Mouse (Mus musculus): ENCODE results near the gene Gm36864. TPM values are rescaled to one million over a fixed set of nuclear protein-coding genes. Genes with fewer than 3 reads are reported as not detected.
A peak's percentile ranks its signal among the peaks of the same experiment; 100 is the strongest.
"Not testable (repeated sequence)": the region's sequence is repeated elsewhere in the genome, so short reads cannot be mapped to it uniquely, and the experiment has no call there.

Gm36864 gene
- polyA plus RNA-seq, 1 experiment from 2014 or later: not detected

- not testable (repeated sequence) for DNase-seq (ENCODE audit: low spot score); H3K9ac ChIP-seq (ENCODE audit: low read length); H3K36me3 ChIP-seq (ENCODE audit: control insufficient read depth, insufficient read depth, low read length); H3K4me2 ChIP-seq (ENCODE audit: low read depth, low read length, severe bottlenecking); ATAC-seq (replicated peaks; ENCODE audit: low FRiP score); H3K4me1 ChIP-seq (replicated peaks; ENCODE audit: control insufficient read depth, insufficient read depth, low read length); H3K27me3 ChIP-seq (ENCODE audit: control insufficient read depth, insufficient read depth, low read length); H3K9me3 ChIP-seq (ENCODE audit: control insufficient read depth, low read length); H3K27ac ChIP-seq (ENCODE audit: low read depth, low read length); H3K4me3 ChIP-seq (ENCODE audit: low read depth, low read length)
- 82% methylated on average over 6 of the region's 6 CpGs for WGBS
Measured at GRCm38 (mm10) chr7:44222335-44222734, 13.6 kb upstream of the Gm36864 start.

GRCm38 (mm10) chr7:44225076-44225475 is 10.9 kb upstream of the Gm36864 start, which contains the start of gene Klk1:
Gene Klk1, plus strand, starts transcription at chr7:44225360.
- H3K9ac ChIP-seq (ENCODE audit: low read length): no peak within 1 kb of the TSS
- H3K36me3 ChIP-seq (ENCODE audit: control insufficient read depth, insufficient read depth, low read length): no peaks in the 10 kb centered on the region
- H3K4me3 ChIP-seq (ENCODE audit: low read depth, low read length): no peak within 1 kb of the TSS
- WGBS: 44% methylated on average over 1 of the region's 1 CpGs
- H3K9me3 ChIP-seq (ENCODE audit: control insufficient read depth, low read length): no peaks in the 10 kb centered on the region
- ATAC-seq (replicated peaks; ENCODE audit: low FRiP score) (no peak), DNase-seq (ENCODE audit: low spot score) (no peak)
- H3K27me3 ChIP-seq (ENCODE audit: control insufficient read depth, insufficient read depth, low read length): no peaks in the 10 kb centered on the region
- H3K27ac ChIP-seq (ENCODE audit: low read depth, low read length): no peak within 1 kb of the TSS
- no peaks in the 10 kb centered on the region for H3K4me1 ChIP-seq (replicated peaks; ENCODE audit: control insufficient read depth, insufficient read depth, low read length)
- H3K4me2 ChIP-seq (ENCODE audit: low read depth, low read length, severe bottlenecking): no peak within 1 kb of the TSS

- no peaks in the 10 kb centered on the region for H3K9me3 ChIP-seq (ENCODE audit: control insufficient read depth, low read length)
- no peak overlapping the region for H3K4me2 ChIP-seq (ENCODE audit: low read depth, low read length, severe bottlenecking)
- H3K4me3 ChIP-seq (ENCODE audit: low read depth, low read length): no peak overlapping the region
- DNase-seq (ENCODE audit: low spot score) (no peak), ATAC-seq (replicated peaks; ENCODE audit: low FRiP score) (no peak)
- WGBS: 50% methylated on average over 2 of the region's 2 CpGs
- H3K4me1 ChIP-seq (replicated peaks; ENCODE audit: control insufficient read depth, insufficient read depth, low read length): no peaks in the 10 kb centered on the region
- no peak overlapping the region for H3K9ac ChIP-seq (ENCODE audit: low read length)
- H3K27ac ChIP-seq (ENCODE audit: low read depth, low read length): no peak overlapping the region
- H3K27me3 ChIP-seq (ENCODE audit: control insufficient read depth, insufficient read depth, low read length): no peaks in the 10 kb centered on the region
- no peaks in the 10 kb centered on the region for H3K36me3 ChIP-seq (ENCODE audit: control insufficient read depth, insufficient read depth, low read length)
Measured at GRCm38 (mm10) chr7:44239913-44240312, 3.9 kb downstream of the Gm36864 start.

- no peak for DNase-seq (ENCODE audit: low spot score)
- H3K4me1 ChIP-seq (replicated peaks; ENCODE audit: control insufficient read depth, insufficient read depth, low read length): no peaks in the 10 kb centered on the region
Measured at GRCm38 (mm10) chr7:44240712-44241111, 4.7 kb downstream of the Gm36864 start.

GRCm38 (mm10) chr7:44241163-44241562 is 5.2 kb downstream of the Gm36864 start:
- no peak overlapping the region for H3K9ac ChIP-seq (ENCODE audit: low read length)
- H3K4me2 ChIP-seq (ENCODE audit: low read depth, low read length, severe bottlenecking): no peak overlapping the region
- H3K4me3 ChIP-seq (ENCODE audit: low read depth, low read length): no peak overlapping the region
- no peaks in the 10 kb centered on the region for H3K36me3 ChIP-seq (ENCODE audit: control insufficient read depth, insufficient read depth, low read length)
- WGBS: 68% methylated on average over 2 of the region's 2 CpGs
- H3K4me1 ChIP-seq (replicated peaks; ENCODE audit: control insufficient read depth, insufficient read depth, low read length): no peaks in the 10 kb centered on the region
- no peak for ATAC-seq (replicated peaks; ENCODE audit: low FRiP score)
- no peak for DNase-seq (ENCODE audit: low spot score)
- H3K9me3 ChIP-seq (ENCODE audit: control insufficient read depth, low read length): no peaks in the 10 kb centered on the region
- no peaks in the 10 kb centered on the region for H3K27me3 ChIP-seq (ENCODE audit: control insufficient read depth, insufficient read depth, low read length)
- H3K27ac ChIP-seq (ENCODE audit: low read depth, low read length): no peak overlapping the region

More at GRCm38 (mm10) chr7:44240712-44241111, 4.7 kb downstream of the Gm36864 start:
- no peak overlapping the region for H3K4me2 ChIP-seq (ENCODE audit: low read depth, low read length, severe bottlenecking)
- H3K9ac ChIP-seq (ENCODE audit: low read length): no peak overlapping the region
- 71% methylated on average over 1 of the region's 1 CpGs for WGBS
- no peaks in the 10 kb centered on the region for H3K27me3 ChIP-seq (ENCODE audit: control insufficient read depth, insufficient read depth, low read length)
- no peaks in the 10 kb centered on the region for H3K9me3 ChIP-seq (ENCODE audit: control insufficient read depth, low read length)
- no peak overlapping the region for H3K27ac ChIP-seq (ENCODE audit: low read depth, low read length)
- no peak for ATAC-seq (replicated peaks; ENCODE audit: low FRiP score)
- no peak overlapping the region for H3K4me3 ChIP-seq (ENCODE audit: low read depth, low read length)
- H3K36me3 ChIP-seq (ENCODE audit: control insufficient read depth, insufficient read depth, low read length): no peaks in the 10 kb centered on the region

GRCm38 (mm10) chr7:44244080-44244479 is 8.1 kb downstream of the Gm36864 start:
- no peak for ATAC-seq (replicated peaks; ENCODE audit: low FRiP score)
- Histone ChIP-seq H3K9me3 (ENCODE audit: control insufficient read depth, low read length) (no peaks in the 10 kb centered on the region), H3K4me1 (replicated peaks; ENCODE audit: control insufficient read depth, insufficient read depth, low read length) (peaks cover 4% of the 10 kb centered on the region; the same call in 1 of the 2 replicates), H3K36me3 (ENCODE audit: control insufficient read depth, insufficient read depth, low read length) (no peaks in the 10 kb centered on the region), H3K27me3 (ENCODE audit: control insufficient read depth, insufficient read depth, low read length) (no peaks in the 10 kb centered on the region), H3K4me2 (ENCODE audit: low read depth, low read length, severe bottlenecking) (no peak overlapping the region), H3K9ac (ENCODE audit: low read length) (no peak overlapping the region), H3K27ac (ENCODE audit: low read depth, low read length) (no peak overlapping the region), H3K4me3 (ENCODE audit: low read depth, low read length) (no peak overlapping the region)
- 53% methylated on average over 1 of the region's 1 CpGs for WGBS
- DNase-seq (ENCODE audit: low spot score): no peak

- Histone ChIP-seq H3K36me3 (ENCODE audit: control insufficient read depth, insufficient read depth, low read length) (peaks cover 3% of the 10 kb centered on the region; the same call in 1 of the 2 replicates), H3K4me1 (replicated peaks; ENCODE audit: control insufficient read depth, insufficient read depth, low read length) (peaks cover 4% of the 10 kb centered on the region; the same call in 1 of the 2 replicates), H3K27me3 (ENCODE audit: control insufficient read depth, insufficient read depth, low read length) (no peaks in the 10 kb centered on the region), H3K9ac (ENCODE audit: low read length) (peak within 1 kb of the TSS; percentile 93), H3K27ac (ENCODE audit: low read depth, low read length) (peak within 1 kb of the TSS; percentile 80), H3K9me3 (ENCODE audit: control insufficient read depth, low read length) (no peaks in the 10 kb centered on the region), H3K4me3 (ENCODE audit: low read depth, low read length) (peak within 1 kb of the TSS; percentile 94), H3K4me2 (ENCODE audit: low read depth, low read length, severe bottlenecking) (peak within 1 kb of the TSS; percentile 68)
- DNase-seq (ENCODE audit: low spot score) (peak; percentile 96), ATAC-seq (replicated peaks; ENCODE audit: low FRiP score) (peak; percentile 84)
- WGBS: under 1% methylated on average over 62 of the region's 62 CpGs
Measured at GRCm38 (mm10) chr7:44246055-44246983, 10.3 kb downstream of the Gm36864 start, which contains the start of the genes 1700028J19Rik and 2410002F23Rik. Gene 1700028J19Rik, minus strand, starts transcription at chr7:44246695. Gene 2410002F23Rik, plus strand, starts transcription at chr7:44246722.

GRCm38 (mm10) chr7:44246984-44247470 is 11.1 kb downstream of the Gm36864 start:
- under 1% methylated on average over 23 of the region's 23 CpGs for WGBS
- peak; percentile 24 for ATAC-seq (replicated peaks; ENCODE audit: low FRiP score)
- Histone ChIP-seq H3K9ac (ENCODE audit: low read length) (peak overlapping the region; percentile 93), H3K9me3 (ENCODE audit: control insufficient read depth, low read length) (no peaks in the 10 kb centered on the region), H3K27ac (ENCODE audit: low read depth, low read length) (peak overlapping the region; percentile 80), H3K36me3 (ENCODE audit: control insufficient read depth, insufficient read depth, low read length) (peaks cover 3% of the 10 kb centered on the region; the same call in 1 of the 2 replicates), H3K4me1 (replicated peaks; ENCODE audit: control insufficient read depth, insufficient read depth, low read length) (peaks cover 4% of the 10 kb centered on the region; the same call in 1 of the 2 replicates), H3K4me3 (ENCODE audit: low read depth, low read length) (peak overlapping the region; percentile 94), H3K27me3 (ENCODE audit: control insufficient read depth, insufficient read depth, low read length) (no peaks in the 10 kb centered on the region), H3K4me2 (ENCODE audit: low read depth, low read length, severe bottlenecking) (peak overlapping the region; percentile 68)
- DNase-seq (ENCODE audit: low spot score): no peak
